Mouse (Mus musculus): ENCODE measurements around the gene Olfr275.
"Not testable (repeated sequence)": the region's sequence is repeated elsewhere in the genome, so short reads cannot be mapped to it uniquely, and the experiment has no call there.

Olfr275 gene

DNA sequence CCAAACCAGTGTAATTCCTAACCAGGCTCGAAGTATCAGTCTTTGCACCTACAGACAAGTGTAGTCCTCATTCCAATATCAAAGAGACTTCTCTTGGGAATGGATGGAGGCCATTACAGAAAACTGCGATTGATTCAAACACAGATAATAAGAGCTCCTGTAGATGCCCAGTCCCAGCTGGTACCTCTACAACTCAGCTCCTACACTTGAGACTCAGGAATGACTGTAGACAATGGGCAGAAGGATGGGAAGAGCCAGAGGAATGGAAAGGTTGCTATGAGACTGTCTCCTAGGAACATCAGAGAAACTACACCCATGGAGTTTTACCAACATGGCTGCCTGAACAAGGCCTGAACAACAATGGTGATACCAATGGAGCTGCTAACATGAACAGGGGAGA is at the start of gene Olfr275:
Olfr275 (plus strand) TSS at position 301 of the 400 bp plus-strand sequence.
- DNase-seq, result no peak

DNA sequence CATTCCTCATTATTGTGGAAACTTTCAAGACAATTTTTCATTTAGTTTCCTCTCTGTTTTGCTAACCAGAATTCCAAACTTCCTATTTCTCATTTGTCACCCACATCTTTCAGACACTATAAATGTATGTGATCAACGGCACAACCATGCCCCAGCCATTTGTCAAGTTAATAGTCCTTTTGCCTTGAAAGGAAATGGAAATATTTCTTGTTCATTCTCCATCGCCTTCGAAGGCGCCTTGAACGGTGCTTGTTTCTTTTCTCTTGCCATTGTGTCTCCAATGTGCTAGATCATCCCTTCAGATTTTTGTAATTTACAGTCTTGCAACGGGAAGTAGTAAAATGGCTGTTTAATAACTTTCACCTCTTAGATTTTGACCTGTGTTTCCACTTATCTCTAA is 48.8 kb upstream of the Olfr275 start:
- DNase-seq, result no peak

- no peak for DNase-seq
These were observed 42.2 kb upstream of the Olfr275 start for GRCm38 (mm10) chr4:52772186-52772585.

DNA sequence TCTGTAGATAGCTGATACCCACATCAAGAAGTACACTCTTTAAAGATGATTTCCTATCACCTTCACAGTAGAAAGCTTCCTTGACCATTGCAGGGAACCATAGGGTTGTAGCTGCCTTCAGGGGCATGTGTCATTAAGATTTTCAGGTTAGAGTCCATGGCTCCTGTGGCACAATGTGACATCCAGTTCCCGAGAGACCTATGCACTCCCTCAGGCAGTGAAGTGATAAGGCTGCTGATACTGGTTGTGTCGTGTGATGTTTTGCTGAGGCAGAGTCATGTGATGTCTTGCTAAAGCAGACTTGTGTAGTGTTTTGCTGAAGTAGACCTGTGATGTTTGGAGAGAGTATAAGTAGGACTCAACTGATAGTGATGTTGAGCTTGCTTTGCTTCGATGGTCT is 14.4 kb upstream of the Olfr275 start:
- DNase-seq, result no peak

DNA sequence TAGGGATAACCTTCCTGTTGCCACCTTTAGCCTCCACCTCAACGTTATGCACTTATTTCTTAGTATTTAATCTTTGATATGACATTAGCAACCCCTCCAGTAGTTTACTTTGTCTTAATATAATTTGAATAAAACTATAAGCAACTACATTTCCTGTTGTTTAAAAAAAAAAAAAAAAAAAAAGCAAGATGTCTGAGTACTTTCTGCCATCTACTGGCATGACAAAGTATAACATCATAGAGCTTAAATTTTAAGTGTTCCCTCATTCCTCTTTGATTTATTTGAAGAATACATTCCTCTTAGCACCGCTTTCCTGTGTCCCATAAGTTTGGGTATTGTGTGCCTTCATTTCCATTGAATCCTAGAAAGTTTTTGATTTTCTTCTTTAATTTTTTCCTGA is 2.5 kb upstream of the Olfr275 start:
- no peak for DNase-seq

GRCm38 (mm10) chr4:52821375-52821774 is 7.0 kb downstream of the Olfr275 start:
- DNase-seq, result no peak

DNA sequence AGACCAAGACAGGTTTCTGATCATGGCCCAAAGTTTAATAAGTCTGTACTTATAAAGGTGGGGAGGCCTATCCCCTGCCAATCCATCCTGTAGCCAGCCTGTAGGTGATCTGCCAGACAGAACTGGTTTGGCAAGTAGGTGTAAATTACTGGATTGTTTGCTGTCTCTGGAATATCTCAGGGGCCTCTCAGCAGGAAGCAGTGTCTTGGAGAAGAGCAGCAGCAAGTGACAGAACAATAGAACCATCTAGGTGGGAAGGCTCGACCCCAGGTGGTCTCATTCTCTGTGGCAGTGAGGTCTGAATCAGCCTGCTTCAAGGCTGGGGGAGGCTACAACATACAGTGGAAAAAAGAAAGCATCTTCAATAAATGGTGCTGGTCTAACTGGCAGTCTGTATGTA is 31.0 kb downstream of the Olfr275 start:
- not testable (repeated sequence) for DNase-seq

GRCm38 (mm10) chr4:52849039-52849635 is 34.7 kb downstream of the Olfr275 start:
- DNase-seq, result no peak

DNA sequence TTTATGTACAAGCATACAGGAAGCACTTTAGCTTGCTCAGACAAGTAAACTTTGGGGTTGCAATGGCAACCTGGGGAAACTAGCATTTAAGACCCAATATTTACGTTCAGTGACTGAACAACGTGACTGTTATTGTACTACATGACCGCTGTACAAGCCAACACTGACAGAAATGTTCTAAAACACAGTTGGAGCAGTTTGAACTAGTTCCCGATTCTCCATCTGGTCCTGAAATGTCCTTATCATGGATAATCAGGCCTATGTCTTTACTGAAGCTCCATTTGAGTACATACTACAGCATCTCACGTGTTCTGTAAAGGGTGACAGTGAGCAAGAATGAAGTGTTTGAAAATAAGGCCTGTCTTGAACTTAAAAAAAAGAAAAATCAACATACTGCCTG is 35.3 kb downstream of the Olfr275 start:
- DNase-seq, result no peak

GRCm38 (mm10) chr4:52859136-52859535 is 44.7 kb downstream of the Olfr275 start, which contains the start of gene Olfr273:
Gene Olfr273, minus strand, starts transcription at chr4:52859236.
- DNase-seq, result no peak

GRCm38 (mm10) chr4:52864156-52864555 is 49.8 kb downstream of the Olfr275 start:
- DNase-seq, result no peak
